Mouse (Mus musculus) G1E (cell line): ENCODE results near the gene Inpp5a. TPM values are rescaled to one million over a fixed set of nuclear protein-coding genes. Genes with fewer than 3 reads are reported as not detected.

Experiments used
- ATAC-seq: 2 replicates; pipeline ENCODE4 v1.8.0; 2016; ENCODE audit warnings: mild to moderate bottlenecking; ENCODE audit not compliant: insufficient number of reproducible peaks, poor library complexity, low FRiP score, severe bottlenecking; ENCODE audit errors: extremely low read depth
- DNase-seq: peaks from one replicate; pipeline ENCODE4 v3.0.0; 2012; ENCODE audit warnings: low spot score
- H3K27me3 ChIP-seq: 2 replicates; pipeline ENCODE4 v1.6.1; 2012; ENCODE audit warnings: mild to moderate bottlenecking, low read length, inconsistent platforms; ENCODE audit not compliant: insufficient read depth
- H3K36me3 ChIP-seq: replicated peaks from 2 replicates; pipeline ENCODE3; 2012; ENCODE audit warnings: mild to moderate bottlenecking, inconsistent platforms
- H3K4me1 ChIP-seq: 2 replicates; pipeline ENCODE4 v1.6.1; 2012; ENCODE audit warnings: low read depth, low read length, inconsistent platforms, mixed read lengths; ENCODE audit not compliant: insufficient read depth
- H3K4me3 ChIP-seq: 2 replicates; pipeline ENCODE4 v1.5.1; 2012; ENCODE audit warnings: low read depth, mild to moderate bottlenecking, inconsistent platforms, low read length, moderate library complexity, mixed read lengths
- H3K9me3 ChIP-seq: replicated peaks from 2 replicates; pipeline ENCODE4 v1.6.1; 2012; ENCODE audit warnings: inconsistent platforms
- CTCF ChIP-seq: IDR thresholded peaks from 2 replicates; pipeline ENCODE4 v1.5.1; 2012; ENCODE audit warnings: low read depth, low read length, inconsistent platforms, mixed read lengths
- GATA1 ChIP-seq: IDR thresholded peaks from 2 replicates; pipeline ENCODE4 v1.6.1; 2012; ENCODE audit warnings: borderline replicate concordance, low read length, inconsistent platforms, mixed read lengths
- GATA2 ChIP-seq: IDR thresholded peaks from 2 replicates; pipeline ENCODE4 v1.6.1; 2012; ENCODE audit warnings: low read depth, low read length, inconsistent platforms, borderline replicate concordance
- POLR2AphosphoS5 ChIP-seq: IDR thresholded peaks from 2 replicates; pipeline ENCODE4 v1.6.1; 2012; ENCODE audit warnings: low read depth, low read length, inconsistent platforms; ENCODE audit not compliant: insufficient replicate concordance
- TAL1 ChIP-seq: conservative IDR thresholded peaks from 2 replicates; pipeline ENCODE4 v1.6.1; 2012; ENCODE audit warnings: low read depth, low read length, inconsistent platforms, mixed read lengths
- polyA plus RNA-seq: library from polyadenylated mRNA; stranded (reverse); fragments of >175 nt; gene quantifications from 2 replicates; pipeline ENCODE4 v1.2.3, GENCODE M21; 2012
- total RNA-seq, 2 experiments: library from RNA; stranded (forward) in 1 of 2; stranded (reverse) in 1 of 2; fragments of 200-1000 nt in 1 of 2; fragments of >200 nt in 1 of 2; fragmentation: Nextera tagmentation in 1 of 2; gene quantifications; 2 replicates each; pipeline ENCODE4 v1.2.3; 2014 to 2017

The Inpp5a gene
- total and polyA plus RNA-seq, 3 experiments: 1.2 to 5.6 (median 2.5) TPM

DNA sequence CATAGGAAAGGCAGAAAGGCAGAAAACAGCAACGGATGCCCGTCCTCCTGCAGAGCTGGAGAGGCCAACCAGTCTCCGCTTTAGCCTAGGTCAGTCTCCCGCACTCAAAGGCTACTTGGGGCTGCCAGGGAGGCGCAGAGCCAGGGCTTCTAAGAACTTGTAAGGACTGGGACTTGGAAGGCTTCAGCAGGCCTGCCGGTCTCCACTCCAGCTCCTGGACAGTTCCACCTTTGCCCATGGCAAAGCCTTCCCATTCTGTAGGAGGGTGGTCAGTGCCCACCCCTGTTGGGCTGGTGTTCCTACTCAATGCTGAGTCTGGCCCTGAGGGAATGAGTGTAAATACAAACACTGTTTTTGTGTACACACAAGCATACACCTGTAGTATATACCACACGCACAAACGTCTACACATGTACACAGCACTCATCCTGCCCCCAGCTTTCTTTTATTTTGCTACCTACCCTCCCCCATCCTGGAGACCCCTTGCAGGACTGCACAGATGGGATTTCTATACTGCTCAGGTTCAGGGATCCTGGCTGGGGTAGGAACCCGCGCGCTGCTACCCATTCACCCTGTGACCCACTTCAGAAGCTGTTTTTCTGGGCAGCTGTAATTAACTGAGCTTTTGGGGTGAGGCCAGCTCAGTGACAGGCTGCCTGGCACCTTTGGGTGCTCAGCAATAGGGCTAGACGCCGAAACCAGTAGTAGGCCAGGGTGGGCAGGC lies 25.5 kb upstream of the Inpp5a start:
- Histone ChIP-seq H3K27me3 (peaks cover 5% of the 10 kb centered on the region; the same call in 1 of the 2 replicates), H3K9me3 (peaks cover 39% of the 10 kb centered on the region), H3K36me3 (no peaks in the 10 kb centered on the region), H3K4me3 (no peak overlapping the region), H3K4me1 (no peaks in the 10 kb centered on the region)
- no peak for TF ChIP-seq POLR2AphosphoS5
- TF ChIP-seq GATA2: no peak
- TF ChIP-seq TAL1: no peak
- TF ChIP-seq CTCF: no peak
- no peak for TF ChIP-seq GATA1
- no peak for DNase-seq
- no peak for ATAC-seq

DNA sequence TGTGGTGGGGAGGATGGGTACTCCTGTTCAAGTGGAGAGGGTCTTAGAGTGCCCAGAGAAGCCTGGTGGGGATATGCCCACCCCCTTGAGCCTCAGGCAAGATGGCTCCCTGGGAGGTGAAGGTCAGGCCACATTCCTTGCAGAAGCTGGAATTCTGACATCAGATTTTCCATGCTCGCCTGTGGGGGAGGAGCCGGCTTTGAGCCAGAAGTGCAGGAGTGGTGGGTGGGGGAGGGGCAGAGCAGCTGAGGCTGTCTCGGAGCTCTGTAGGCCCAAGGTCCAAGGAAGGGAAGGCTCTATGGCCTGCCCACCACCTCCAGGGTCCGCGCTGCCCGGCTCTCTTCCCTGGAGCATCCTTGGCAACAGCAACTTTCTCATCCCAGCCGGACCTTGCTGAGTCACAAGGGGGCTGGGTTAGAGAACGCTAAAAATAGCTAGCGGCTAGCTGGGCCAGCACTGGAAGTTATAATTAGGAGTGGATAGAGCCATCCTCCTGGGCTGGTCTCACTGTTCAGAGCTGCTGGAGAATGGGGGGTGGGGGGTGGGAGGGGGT lies 24.8 kb upstream of the Inpp5a start:
- Histone ChIP-seq H3K4me1 (no peaks in the 10 kb centered on the region), H3K9me3 (peaks cover 42% of the 10 kb centered on the region), H3K36me3 (no peaks in the 10 kb centered on the region), H3K4me3 (no peak overlapping the region), H3K27me3 (peaks cover 5% of the 10 kb centered on the region; the same call in 1 of the 2 replicates)
- no peak for DNase-seq
- TF ChIP-seq CTCF: no peak
- no peak for TF ChIP-seq TAL1
- no peak for TF ChIP-seq GATA2
- no peak for TF ChIP-seq POLR2AphosphoS5
- TF ChIP-seq GATA1: no peak
- ATAC-seq: no peak

DNA sequence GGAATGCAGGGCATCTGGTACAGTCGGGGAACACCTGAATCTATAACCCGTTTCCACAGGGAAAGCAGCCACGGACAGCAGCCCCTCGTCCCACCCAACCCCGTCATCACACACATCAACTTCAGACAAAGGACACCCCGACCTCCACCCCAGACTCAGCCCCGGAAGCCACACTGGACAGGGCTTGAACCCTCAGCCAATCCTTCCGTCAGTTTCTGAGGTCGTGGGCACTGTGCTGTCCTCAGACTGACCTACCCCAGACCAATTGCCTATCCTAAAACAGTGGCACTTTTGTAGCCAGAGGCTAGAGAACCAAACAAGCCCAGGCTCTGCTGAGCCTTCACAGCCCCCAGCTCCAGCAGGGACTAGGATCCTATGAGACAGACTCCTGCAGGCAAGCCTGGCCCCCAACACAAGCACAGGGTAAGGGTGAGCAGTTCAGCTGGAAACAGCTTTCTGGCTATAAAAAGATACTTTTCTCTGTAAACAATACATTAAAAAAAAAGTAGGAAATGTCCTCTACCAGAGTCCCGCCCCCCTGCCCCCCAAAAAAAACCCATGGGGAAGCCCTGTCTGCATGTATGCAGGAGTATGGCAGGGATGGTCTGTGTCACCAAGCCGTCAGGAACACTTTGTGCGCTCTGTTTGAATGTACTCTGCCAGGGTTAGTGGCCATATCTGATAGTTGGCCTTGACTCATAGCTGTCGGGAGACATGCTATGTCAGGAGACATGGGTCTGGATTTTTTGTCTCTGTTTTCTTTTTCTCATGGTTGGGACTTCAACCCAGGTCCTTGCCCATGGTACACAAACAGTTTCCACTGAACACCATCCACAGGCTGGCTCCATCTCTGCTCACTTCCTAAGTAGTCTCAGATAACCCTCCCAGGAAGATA lies 23.7 kb upstream of the Inpp5a start:
- no peak for TF ChIP-seq CTCF
- TF ChIP-seq TAL1: no peak
- no peak for TF ChIP-seq GATA2
- no peak for TF ChIP-seq GATA1
- TF ChIP-seq POLR2AphosphoS5: no peak
- Histone ChIP-seq H3K9me3 (peaks cover 47% of the 10 kb centered on the region), H3K27me3 (peaks cover 5% of the 10 kb centered on the region; the same call in 1 of the 2 replicates), H3K4me1 (no peaks in the 10 kb centered on the region), H3K36me3 (no peaks in the 10 kb centered on the region), H3K4me3 (no peak overlapping the region)
- DNase-seq (no peak), ATAC-seq (no peak)

GRCm38 (mm10) chr7:139366131-139366530 lies 22.8 kb upstream of the Inpp5a start:
- no peak for TF ChIP-seq POLR2AphosphoS5
- H3K4me3 ChIP-seq: no peak overlapping the region
- H3K27me3 ChIP-seq: peaks cover 5% of the 10 kb centered on the region; the same call in 1 of the 2 replicates
- peaks cover 55% of the 10 kb centered on the region for H3K9me3 ChIP-seq
- no peaks in the 10 kb centered on the region for H3K4me1 ChIP-seq
- H3K36me3 ChIP-seq: no peaks in the 10 kb centered on the region
- ATAC-seq: no peak
- DNase-seq: no peak

GRCm38 (mm10) chr7:139366549-139366948 lies 22.4 kb upstream of the Inpp5a start:
- Histone ChIP-seq H3K27me3 (peaks cover 5% of the 10 kb centered on the region; the same call in 1 of the 2 replicates), H3K4me1 (no peaks in the 10 kb centered on the region), H3K36me3 (no peaks in the 10 kb centered on the region), H3K9me3 (peaks cover 58% of the 10 kb centered on the region), H3K4me3 (no peak overlapping the region)
- ATAC-seq (no peak), DNase-seq (no peak)
- TF ChIP-seq POLR2AphosphoS5: no peak
- TF ChIP-seq CTCF: no peak
- no peak for TF ChIP-seq GATA2
- no peak for TF ChIP-seq TAL1

- Histone ChIP-seq H3K36me3 (no peaks in the 10 kb centered on the region), H3K9me3 (peaks cover 53% of the 10 kb centered on the region), H3K27me3 (peaks cover 3% of the 10 kb centered on the region; the same call in 1 of the 2 replicates), H3K4me1 (no peaks in the 10 kb centered on the region), H3K4me3 (no peak overlapping the region)
- ATAC-seq (no peak), DNase-seq (no peak)
- no peak for TF ChIP-seq GATA2
- no peak for TF ChIP-seq POLR2AphosphoS5
- TF ChIP-seq TAL1: no peak
- TF ChIP-seq GATA1: no peak
- TF ChIP-seq CTCF: no peak
Observed at GRCm38 (mm10) chr7:139368218-139368617, 20.7 kb upstream of the Inpp5a start.
